Comparison of ENCODE assay signal across 8 mouse cellular contexts in the genomic region with DNA sequence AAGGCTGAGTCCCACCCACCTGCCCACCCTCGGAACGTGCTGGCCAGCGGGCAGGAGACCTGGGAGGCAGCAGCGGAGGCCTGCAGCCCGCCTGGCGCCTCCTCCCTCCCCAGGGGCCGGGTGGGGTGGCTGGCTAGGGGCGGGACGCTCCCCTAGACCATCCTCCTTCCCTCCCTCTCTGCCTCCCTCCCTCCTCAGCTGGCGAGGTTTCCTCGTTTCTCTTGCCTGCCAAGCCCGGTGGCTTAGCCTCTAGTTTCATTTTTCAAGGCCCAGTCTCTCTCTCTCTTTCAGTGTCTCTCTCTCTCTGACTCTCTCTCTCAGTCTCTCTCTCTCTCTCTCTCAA. TPM values are rescaled to one million over a fixed set of nuclear protein-coding genes. Genes with fewer than 3 reads are reported as not detected.
DNase-seq lines count a peak whose midpoint lies in the region; ATAC-seq lines count a peak whose summit lies in the region.

No protein-coding gene starts in this region.

- no peaks in the 10 kb centered on the region for H3K27me3 ChIP-seq in hindbrain, embryonic 15.5 days

- H3K4me1 ChIP-seq in hindbrain, embryonic 15.5 days (replicated peaks) = peaks cover 17% of the 10 kb centered on the region

- peak overlapping the region; percentile 68 for H3K27ac ChIP-seq in hindbrain, embryonic 15.5 days (replicated peaks)

- H3K4me2 ChIP-seq in hindbrain, embryonic 15.5 days = peak overlapping the region; percentile 72

- H3K4me3 ChIP-seq in hindbrain, embryonic 15.5 days = peak overlapping the region; percentile 31

- peak; percentile 94 for DNase-seq in adipocyte (ENCODE audit: low spot score)
- peak; percentile 68 to 80 for DNase-seq in cerebellum, postnatal 36 days
- DNase-seq in gastrocnemius, adult 18-20 months (ENCODE audit: low spot score) = peak; percentile 95
- DNase-seq in left cerebral cortex, postnatal 14 days (ENCODE audit: low spot score in 2 of 2) = peak; percentile 51 to 54
- peak; percentile 78 for DNase-seq in right cerebral cortex, postnatal 25 days
- DNase-seq in urinary bladder, postnatal 36 days (ENCODE audit: low spot score in 2 of 2) = peak; percentile 86 to 93

- peaks cover 3% of the 10 kb centered on the region; the same call in 1 of the 2 replicates for H3K36me3 ChIP-seq in hindbrain, embryonic 15.5 days

- WGBS in hindbrain, embryonic 15.5 days = 3% methylated on average over 8 of the region's 12 CpGs

- H3K9me3 ChIP-seq in hindbrain, embryonic 15.5 days = no peaks in the 10 kb centered on the region

- peak overlapping the region; percentile 41 for H3K9ac ChIP-seq in hindbrain, embryonic 15.5 days

- intact Hi-C loops in left cerebral cortex, postnatal 14 days (cut with DNase I) = no loop called here

- peak; percentile 80 for ATAC-seq in hindbrain, embryonic 15.5 days (ENCODE audit: low FRiP score, low read depth)
- ATAC-seq in megakaryocyte progenitor cell, adult 5-6 weeks (replicated peaks; ENCODE audit: poor library complexity) = peak; percentile 92

RNA-seq across cellular contexts. Expression of gene Sertad1, which starts 5.1 kb away (rescaled TPM):
- 1 to 10 TPM; 6.9 to 8.4 TPM for total RNA-seq in gastrocnemius, adult 18-20 months (2021)
- polyA plus RNA-seq in hindbrain, embryonic 15.5 days (2015; fragmentation: Nextera tagmentation; extraction: Ambion mirVana) = 9.3 and 9.8 TPM in 2 replicates
- 10 to 100 TPM in 1 of 2 experiments, 1 to 10 TPM in 1; 8.7 to 12.9 TPM for total RNA-seq in left cerebral cortex, postnatal 14 days (2021)
- total RNA-seq in megakaryocyte progenitor cell, adult 5-6 weeks (2015) = 9.2 and 12.5 TPM in 2 replicates
- 5.9 and 6.8 TPM in 2 replicates for total RNA-seq in megakaryocyte progenitor cell, adult 5-6 weeks (2017)

RNA-seq across cellular contexts. Expression of gene Sertad3, which starts 8.0 kb away (rescaled TPM):
- total RNA-seq in gastrocnemius, adult 18-20 months (2021) = 1 to 10 TPM; 3.0 to 4.0 TPM
- 10.5 and 11.3 TPM in 2 replicates for polyA plus RNA-seq in hindbrain, embryonic 15.5 days (2015; fragmentation: Nextera tagmentation; extraction: Ambion mirVana)
- 1 to 10 TPM; 3.0 to 3.1 TPM for total RNA-seq in left cerebral cortex, postnatal 14 days (2021)
- 2.5 and 2.9 TPM in 2 replicates for total RNA-seq in megakaryocyte progenitor cell, adult 5-6 weeks (2015)
- 6.1 and 7.6 TPM in 2 replicates for total RNA-seq in megakaryocyte progenitor cell, adult 5-6 weeks (2017)

RNA-seq across cellular contexts. Expression of gene Prx, which starts 17.5 kb away (rescaled TPM):
- total RNA-seq in gastrocnemius, adult 18-20 months (2021) = 1 to 10 TPM; 5.2 to 6.6 TPM
- 1.8 and 1.9 TPM in 2 replicates for polyA plus RNA-seq in hindbrain, embryonic 15.5 days (2015; fragmentation: Nextera tagmentation; extraction: Ambion mirVana)
- under 1 TPM; 0.57 to 0.66 TPM for total RNA-seq in left cerebral cortex, postnatal 14 days (2021)
- 0.52 and 0.68 TPM in 2 replicates for total RNA-seq in megakaryocyte progenitor cell, adult 5-6 weeks (2015)
- total RNA-seq in megakaryocyte progenitor cell, adult 5-6 weeks (2017) = 0.75 and 0.81 TPM in 2 replicates

RNA-seq across cellular contexts. Expression of gene Blvrb, which starts 33.8 kb away (rescaled TPM):
- 10 to 100 TPM; 12.5 to 12.7 TPM for total RNA-seq in gastrocnemius, adult 18-20 months (2021)
- 20.2 and 24.0 TPM in 2 replicates for polyA plus RNA-seq in hindbrain, embryonic 15.5 days (2015; fragmentation: Nextera tagmentation; extraction: Ambion mirVana)
- total RNA-seq in left cerebral cortex, postnatal 14 days (2021) = 10 to 100 TPM; 11.7 to 13.0 TPM
- total RNA-seq in megakaryocyte progenitor cell, adult 5-6 weeks (2015) = 31.8 and 53.4 TPM in 2 replicates
- 21.2 and 30.2 TPM in 2 replicates for total RNA-seq in megakaryocyte progenitor cell, adult 5-6 weeks (2017)

RNA-seq across cellular contexts. Expression of gene Sptbn4, which starts 34.1 kb away (rescaled TPM):
- not detected for total RNA-seq in gastrocnemius, adult 18-20 months (2021)
- polyA plus RNA-seq in hindbrain, embryonic 15.5 days (2015; fragmentation: Nextera tagmentation; extraction: Ambion mirVana) = 3.2 and 3.7 TPM in 2 replicates
- total RNA-seq in left cerebral cortex, postnatal 14 days (2021) = 100 to 1,000 TPM; 128 to 132 TPM
- 0.02 and 0.07 TPM in 2 replicates for total RNA-seq in megakaryocyte progenitor cell, adult 5-6 weeks (2015)
- not detected in 2 replicates for total RNA-seq in megakaryocyte progenitor cell, adult 5-6 weeks (2017)

Comparison
In these comparisons a context has a peak if more than half of its experiments do, and no peak if none do; other contexts are left out.
1. Peak in every context shown above with its lines: DNase-seq, ATAC-seq, H3K4me3 ChIP-seq and H3K27ac ChIP-seq.